Mouse (Mus musculus) heart, postnatal 0 days (tissue): Measurements from ENCODE around the gene St8sia2.

ENCODE experiments used
- CTCF ChIP-seq: IDR thresholded peaks from 2 replicates; pipeline ENCODE4 v1.5.1; 2016; ENCODE audit warnings: antibody characterized with exemption, control low read depth, low read depth
- EP300 ChIP-seq: IDR thresholded peaks from 2 replicates; pipeline ENCODE4 v1.6.1; 2016; ENCODE audit warnings: antibody characterized with exemption, low read depth

DNA sequence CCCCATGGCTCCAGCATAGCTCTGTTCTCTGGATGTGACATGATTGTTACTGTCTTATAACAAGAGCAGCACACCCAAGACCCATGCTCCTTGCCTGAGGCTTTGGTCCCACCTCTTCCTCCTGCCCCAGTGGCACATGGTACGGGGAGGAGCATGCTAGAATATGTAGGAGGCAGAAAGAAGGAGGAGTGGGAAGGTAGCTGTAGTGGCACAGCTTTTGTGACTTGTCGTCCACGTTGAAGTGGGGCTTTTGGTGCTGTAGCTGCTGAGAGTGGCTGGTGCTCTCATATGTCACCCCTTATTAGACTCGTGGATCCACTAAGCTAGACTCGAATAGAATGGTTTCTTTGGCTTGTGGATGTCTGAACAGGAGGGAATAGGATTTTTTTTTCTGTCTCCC, 121.7 kb downstream of the St8sia2 start:
- no peak for TF ChIP-seq EP300
- no peak for TF ChIP-seq CTCF
